Mouse (Mus musculus) limb, embryonic 12.5 days (tissue): ENCODE results near the gene Gabpa. TPM values are rescaled to one million over a fixed set of nuclear protein-coding genes. Genes with fewer than 3 reads are reported as not detected.

ENCODE experiments used
- ATAC-seq: fragments of 200-750 bp; cut with Nextera tagmentation; 2 replicates; pipeline ENCODE4 v1.8.0; 2017; ENCODE audit warnings: low read depth, moderate TSS enrichment; ENCODE audit not compliant: insufficient number of reproducible peaks, insufficient read depth, low FRiP score, low TSS enrichment
- H3K27ac ChIP-seq: fragments of 300-500 bp; sonication (generic); 2 replicates; pipeline ENCODE4 v1.5.1; 2016; ENCODE audit warnings: mild to moderate bottlenecking, moderate library complexity
- H3K27me3 ChIP-seq: fragments of 300-500 bp; sonication (generic); 2 replicates; pipeline ENCODE4 v1.6.1; 2016; ENCODE audit warnings: mild to moderate bottlenecking, moderate library complexity
- H3K36me3 ChIP-seq: fragments of 300-500 bp; sonication (generic); 2 replicates; pipeline ENCODE4 v1.6.1; 2016; ENCODE audit warnings: mild to moderate bottlenecking, moderate library complexity
- H3K4me1 ChIP-seq: fragments of 300-500 bp; sonication (generic); replicated peaks from 2 replicates; pipeline ENCODE4 v1.6.1; 2016
- H3K4me2 ChIP-seq: fragments of 300-500 bp; sonication (generic); 2 replicates; pipeline ENCODE4 v1.6.1; 2016; ENCODE audit warnings: mild to moderate bottlenecking, moderate library complexity
- H3K4me3 ChIP-seq: fragments of 300-500 bp; sonication (generic); replicated peaks from 2 replicates; pipeline ENCODE4 v1.5.1; 2016; ENCODE audit warnings: mild to moderate bottlenecking
- H3K9ac ChIP-seq: fragments of 300-500 bp; sonication (generic); replicated peaks from 2 replicates; pipeline ENCODE4 v1.6.1; 2016; ENCODE audit warnings: mild to moderate bottlenecking, moderate library complexity
- H3K9me3 ChIP-seq: fragments of 300-500 bp; sonication (generic); 2 replicates; pipeline ENCODE4 v1.6.1; 2016; ENCODE audit warnings: mild to moderate bottlenecking, moderate library complexity
- WGBS: fragments of 180-500 bp; shearing (Covaris S2); methylation state at CpG from one replicate; pipeline ENCODE4 v1.1.7; 2016; 5-methylcytosine and 5-hydroxymethylcytosine counted together
- polyA plus RNA-seq: library from polyadenylated mRNA; unstranded; fragments of >200 nt; fragmentation: Nextera tagmentation; extraction: Ambion mirVana; gene quantifications from 2 replicates; pipeline ENCODE4 v1.2.1, GENCODE M21; 2016

Gabpa gene
- 39.0 and 42.3 TPM in 2 replicates for polyA plus RNA-seq

GRCm38 (mm10) chr16:84834745-84835440, at the start of gene Gabpa:
TSS of gene Gabpa (plus strand) at chr16:84834925.
- Histone ChIP-seq H3K4me2 (peak within 1 kb of the TSS; percentile 70), H3K36me3 (peaks cover 41% of the 10 kb centered on the region), H3K9me3 (no peaks in the 10 kb centered on the region), H3K9ac (peak within 1 kb of the TSS; percentile 97), H3K27ac (peak within 1 kb of the TSS; percentile 98), H3K27me3 (no peaks in the 10 kb centered on the region), H3K4me1 (peaks cover 17% of the 10 kb centered on the region), H3K4me3 (peak within 1 kb of the TSS; percentile 86)
- under 1% methylated on average over 52 of the region's 52 CpGs for WGBS
- peak; percentile 95 for ATAC-seq

- Histone ChIP-seq H3K4me1 (no peaks in the 10 kb centered on the region), H3K9me3 (no peaks in the 10 kb centered on the region), H3K27me3 (no peaks in the 10 kb centered on the region), H3K36me3 (no peaks in the 10 kb centered on the region), H3K4me3 (no peak overlapping the region), H3K27ac (no peak overlapping the region), H3K9ac (no peak overlapping the region), H3K4me2 (no peak overlapping the region)
- no peak for ATAC-seq
- 22% methylated on average over 7 of the region's 7 CpGs for WGBS
Observed at GRCm38 (mm10) chr16:84784966-84785365, 49.8 kb upstream of the Gabpa start.

GRCm38 (mm10) chr16:84790595-84791165, 44.0 kb upstream of the Gabpa start:
- 92% methylated on average over 2 of the region's 2 CpGs for WGBS
- H3K9me3 ChIP-seq = no peaks in the 10 kb centered on the region
- H3K27ac ChIP-seq = no peak overlapping the region
- ATAC-seq = no peak
- no peak overlapping the region for H3K4me2 ChIP-seq
- no peaks in the 10 kb centered on the region for H3K27me3 ChIP-seq
- H3K4me3 ChIP-seq = no peak overlapping the region
- H3K36me3 ChIP-seq = no peaks in the 10 kb centered on the region
- H3K4me1 ChIP-seq = no peaks in the 10 kb centered on the region
- H3K9ac ChIP-seq = no peak overlapping the region

GRCm38 (mm10) chr16:84793401-84793800, 41.3 kb upstream of the Gabpa start:
- no peak for ATAC-seq
- 78% methylated on average over 14 of the region's 14 CpGs for WGBS

GRCm38 (mm10) chr16:84795337-84795736, 39.4 kb upstream of the Gabpa start:
- Histone ChIP-seq H3K4me3 (no peak overlapping the region), H3K9me3 (no peaks in the 10 kb centered on the region), H3K4me1 (no peaks in the 10 kb centered on the region), H3K27ac (no peak overlapping the region), H3K4me2 (no peak overlapping the region), H3K36me3 (no peaks in the 10 kb centered on the region), H3K27me3 (no peaks in the 10 kb centered on the region), H3K9ac (no peak overlapping the region)
- ATAC-seq = no peak
- 66% methylated on average over 3 of the region's 3 CpGs for WGBS

More at GRCm38 (mm10) chr16:84793401-84793800, 41.3 kb upstream of the Gabpa start:
- H3K36me3 ChIP-seq = no peaks in the 10 kb centered on the region
- H3K27me3 ChIP-seq = no peaks in the 10 kb centered on the region
- no peak overlapping the region for H3K4me3 ChIP-seq
- no peak overlapping the region for H3K9ac ChIP-seq
- H3K27ac ChIP-seq = no peak overlapping the region
- H3K4me1 ChIP-seq = no peaks in the 10 kb centered on the region
- no peaks in the 10 kb centered on the region for H3K9me3 ChIP-seq
- H3K4me2 ChIP-seq = no peak overlapping the region

- WGBS = 78% methylated on average over 9 of the region's 9 CpGs
Observed at GRCm38 (mm10) chr16:84796678-84797077, 38.0 kb upstream of the Gabpa start.

GRCm38 (mm10) chr16:84800038-84800437, 34.7 kb upstream of the Gabpa start:
- Histone ChIP-seq H3K36me3 (no peaks in the 10 kb centered on the region), H3K27ac (no peak overlapping the region), H3K4me2 (no peak overlapping the region), H3K27me3 (no peaks in the 10 kb centered on the region), H3K9me3 (no peaks in the 10 kb centered on the region), H3K4me1 (no peaks in the 10 kb centered on the region; the same call in 1 of the 2 replicates), H3K4me3 (no peak overlapping the region), H3K9ac (no peak overlapping the region)
- 86% methylated on average over 1 of the region's 2 CpGs for WGBS
- no peak for ATAC-seq

More at GRCm38 (mm10) chr16:84796678-84797077, 38.0 kb upstream of the Gabpa start:
- no peak overlapping the region for H3K4me2 ChIP-seq
- no peaks in the 10 kb centered on the region for H3K4me1 ChIP-seq
- H3K4me3 ChIP-seq = no peak overlapping the region
- no peak for ATAC-seq
- no peaks in the 10 kb centered on the region for H3K36me3 ChIP-seq
- no peaks in the 10 kb centered on the region for H3K27me3 ChIP-seq
- no peak overlapping the region for H3K27ac ChIP-seq
- no peak overlapping the region for H3K9ac ChIP-seq
- H3K9me3 ChIP-seq = no peaks in the 10 kb centered on the region

GRCm38 (mm10) chr16:84802217-84802616, 32.5 kb upstream of the Gabpa start:
- Histone ChIP-seq H3K4me3 (no peak overlapping the region), H3K4me1 (no peaks in the 10 kb centered on the region; the same call in 1 of the 2 replicates), H3K9me3 (no peaks in the 10 kb centered on the region), H3K27ac (no peak overlapping the region), H3K4me2 (no peak overlapping the region), H3K9ac (no peak overlapping the region), H3K36me3 (no peaks in the 10 kb centered on the region), H3K27me3 (no peaks in the 10 kb centered on the region)
- no peak for ATAC-seq
- WGBS = 64% methylated on average over 6 of the region's 6 CpGs

GRCm38 (mm10) chr16:84804866-84805265, 29.9 kb upstream of the Gabpa start:
- Histone ChIP-seq H3K27me3 (no peaks in the 10 kb centered on the region), H3K9ac (no peak overlapping the region), H3K9me3 (no peaks in the 10 kb centered on the region), H3K27ac (no peak overlapping the region), H3K4me1 (no peaks in the 10 kb centered on the region; the same call in 1 of the 2 replicates), H3K4me3 (no peak overlapping the region), H3K4me2 (no peak overlapping the region), H3K36me3 (no peaks in the 10 kb centered on the region)
- ATAC-seq = no peak
- WGBS = 56% methylated on average over 5 of the region's 5 CpGs

GRCm38 (mm10) chr16:84806175-84806574, 28.6 kb upstream of the Gabpa start:
- H3K4me2 ChIP-seq = no peak overlapping the region
- no peaks in the 10 kb centered on the region for H3K27me3 ChIP-seq
- ATAC-seq = no peak
- no peaks in the 10 kb centered on the region for H3K36me3 ChIP-seq
- no peak overlapping the region for H3K9ac ChIP-seq
- H3K27ac ChIP-seq = no peak overlapping the region
- H3K9me3 ChIP-seq = no peaks in the 10 kb centered on the region
- no peaks in the 10 kb centered on the region; the same call in 1 of the 2 replicates for H3K4me1 ChIP-seq
- WGBS = 96% methylated on average over 3 of the region's 3 CpGs
- no peak overlapping the region for H3K4me3 ChIP-seq

GRCm38 (mm10) chr16:84807874-84808273, 26.9 kb upstream of the Gabpa start:
- no peaks in the 10 kb centered on the region for H3K9me3 ChIP-seq
- no peaks in the 10 kb centered on the region for H3K4me1 ChIP-seq
- H3K36me3 ChIP-seq = no peaks in the 10 kb centered on the region

More at GRCm38 (mm10) chr16:84807874-84808273, 26.9 kb upstream of the Gabpa start:
- Histone ChIP-seq H3K4me3 (no peak overlapping the region), H3K27me3 (no peaks in the 10 kb centered on the region), H3K4me2 (no peak overlapping the region), H3K27ac (no peak overlapping the region), H3K9ac (no peak overlapping the region)
- no peak for ATAC-seq
- WGBS = 90% methylated on average over 7 of the region's 7 CpGs
